Mouse (Mus musculus): ENCODE measurements at regions not wholly inside any gene's neighbourhood (a gene's known extent, or its start where the extent isn't known, plus 50 kb on each side); places are given as distances from the start of the nearest gene placed in this dataset.

GRCm38 (mm10) chr17:4179271-4179670 is 483.2 kb upstream of the Nox3 start:
- TF ChIP-seq GATA1 (IDR thresholded peaks at IDR 0.05; ENCODE audit: low read length) (no peak), TAL1 (IDR thresholded peaks at IDR 0.05; ENCODE audit: low read length) (no peak)
